Mouse (Mus musculus) CH12.LX (cell line): Measurements from ENCODE around the gene Gm42742. TPM values are rescaled to one million over a fixed set of nuclear protein-coding genes. Genes with fewer than 3 reads are reported as not detected.

Experiments used
- DNase-seq: peaks from one replicate; pipeline ENCODE4 v3.0.0-alpha.2; 2013; ENCODE audit errors: extremely low read depth
- H3K27ac ChIP-seq: 2 replicates; pipeline ENCODE4 v1.5.1; 2012; ENCODE audit warnings: low read depth, mild to moderate bottlenecking, control low read depth, moderate library complexity; ENCODE audit not compliant: insufficient read depth
- H3K27me3 ChIP-seq: replicated peaks from 2 replicates; pipeline ENCODE3; 2012; ENCODE audit warnings: inconsistent platforms
- H3K36me3 ChIP-seq, 2 experiments: replicated peaks in 1 of 2; 2 replicates each; pipeline versions ENCODE3 to v1.6.1; 2012; ENCODE audit warnings: inconsistent platforms in 1 of 2, low read length in 1 of 2, mild to moderate bottlenecking in 1 of 2, mixed read lengths in 1 of 2, moderate library complexity in 1 of 2; ENCODE audit not compliant: control insufficient read depth in 1 of 2, insufficient read depth in 1 of 2
- H3K4me1 ChIP-seq, 2 experiments: 2 replicates each; pipeline ENCODE4 v1.6.1; 2012; ENCODE audit warnings: inconsistent platforms in 1 of 2, moderate library complexity in 1 of 2; ENCODE audit not compliant: insufficient read depth in 2 of 2, control insufficient read depth in 1 of 2
- H3K4me2 ChIP-seq: 2 replicates; pipeline ENCODE4 v1.6.1; 2012; ENCODE audit warnings: low read depth, mild to moderate bottlenecking, control low read depth; ENCODE audit not compliant: poor library complexity, insufficient read depth, severe bottlenecking
- H3K4me3 ChIP-seq, 3 experiments: fragments of 150-350 bp in 1 of 3; sonication (generic) in 1 of 3; replicated peaks in 1 of 3; 2 replicates each; pipeline versions ENCODE3 to v1.5.1; 2011 to 2012; ENCODE audit warnings: low read depth in 2 of 3, low read length in 2 of 3, mild to moderate bottlenecking in 2 of 3, moderate library complexity in 2 of 3, control low read depth in 1 of 3, improper control_type of control experiment in 1 of 3, inconsistent platforms in 1 of 3, mixed read lengths in 1 of 3; ENCODE audit not compliant: poor library complexity in 1 of 3
- H3K79me2 ChIP-seq: replicated peaks from 2 replicates; pipeline ENCODE4 v1.6.1; 2012; ENCODE audit warnings: mild to moderate bottlenecking, moderate library complexity; ENCODE audit not compliant: control insufficient read depth, poor library complexity, insufficient read depth, severe bottlenecking; ENCODE audit errors: extremely low read depth
- H3K9ac ChIP-seq: 2 replicates; pipeline ENCODE4 v1.6.1; 2012; ENCODE audit warnings: low read depth, mild to moderate bottlenecking, control low read depth, moderate library complexity; ENCODE audit not compliant: insufficient read depth
- H3K9me3 ChIP-seq: replicated peaks from 2 replicates; pipeline ENCODE3; 2012; ENCODE audit warnings: low read length, inconsistent platforms, mixed read lengths
- BHLHE40 ChIP-seq: IDR thresholded peaks from 2 replicates; pipeline ENCODE4 v1.6.1; 2011; ENCODE audit warnings: mild to moderate bottlenecking, low read depth, low read length, improper control_type of control experiment
- E2F4 ChIP-seq: IDR thresholded peaks from 2 replicates; pipeline ENCODE4 v1.6.1; 2011; ENCODE audit warnings: low read depth, low read length, improper control_type of control experiment; ENCODE audit not compliant: insufficient replicate concordance
- HCFC1 ChIP-seq: IDR thresholded peaks from 2 replicates; pipeline ENCODE4 v1.6.1; 2012; ENCODE audit warnings: low read depth, mild to moderate bottlenecking, inconsistent platforms, low read length, improper control_type of control experiment
- JUND ChIP-seq: conservative IDR thresholded peaks from 2 replicates; pipeline ENCODE4 v1.6.1; 2011; ENCODE audit warnings: low read depth, low read length, improper control_type of control experiment
- MAX ChIP-seq: IDR thresholded peaks from 2 replicates; pipeline ENCODE4 v1.6.1; 2011; ENCODE audit warnings: low read length, improper control_type of control experiment
- MEF2A ChIP-seq: IDR thresholded peaks from 2 replicates; pipeline ENCODE4 v1.6.1; 2014; ENCODE audit warnings: low read depth, mild to moderate bottlenecking, inconsistent platforms, low read length, improper control_type of control experiment, borderline replicate concordance
- MYC ChIP-seq: IDR thresholded peaks from 2 replicates; pipeline ENCODE4 v1.6.1; 2011; ENCODE audit warnings: low read depth, mild to moderate bottlenecking, improper control_type of control experiment, low read length
- PAX5 ChIP-seq: IDR thresholded peaks from 2 replicates; pipeline ENCODE4 v1.6.1; 2012; ENCODE audit warnings: low read length, inconsistent platforms, mixed read lengths
- RAD21 ChIP-seq: IDR thresholded peaks from 2 replicates; pipeline ENCODE4 v1.6.1; 2011; ENCODE audit warnings: low read depth, mild to moderate bottlenecking, low read length, improper control_type of control experiment, moderate library complexity
- RCOR1 ChIP-seq: conservative IDR thresholded peaks from 2 replicates; pipeline ENCODE4 v1.6.1; 2012; ENCODE audit warnings: low read depth, mild to moderate bottlenecking, inconsistent platforms, low read length, improper control_type of control experiment
- TCF12 ChIP-seq: IDR thresholded peaks from 2 replicates; pipeline ENCODE4 v1.6.1; 2014; ENCODE audit warnings: low read depth, mild to moderate bottlenecking, inconsistent platforms, low read length, improper control_type of control experiment
- UBTF ChIP-seq: IDR thresholded peaks from 2 replicates; pipeline ENCODE4 v1.6.1; 2012; ENCODE audit warnings: low read depth, mild to moderate bottlenecking, inconsistent platforms, low read length, improper control_type of control experiment, moderate library complexity
- USF1 ChIP-seq: IDR thresholded peaks from 2 replicates; pipeline ENCODE4 v1.6.1; 2014; ENCODE audit warnings: low read depth, mild to moderate bottlenecking, inconsistent platforms, low read length, improper control_type of control experiment
- USF2 ChIP-seq: conservative IDR thresholded peaks from 2 replicates; pipeline ENCODE4 v1.6.1; 2011; ENCODE audit warnings: low read depth, low read length, improper control_type of control experiment
- dilution Hi-C: fragments of 300-500 bp; cut with MboI; formaldehyde crosslinking; loops from 2 replicates; pipeline ENCODE4 v1.14.3; 2020; ENCODE audit warnings: low sequenced_read_pairs; ENCODE audit not compliant: extremely low pct_unique_long_range_greater_than_20kb, extremely low pct_ligation_motif_present
- in situ Hi-C: fragments of 300-500 bp; cut with MboI; formaldehyde crosslinking; loops from 3 replicates; pipeline ENCODE4 v1.14.3; 2019; ENCODE audit warnings: low sequenced_read_pairs, low pct_ligation_motif_present, low pct_unique_long_range_greater_than_20kb, mixed read lengths
- polyA plus RNA-seq: library from polyadenylated mRNA; unstranded; fragments of >175 nt; gene quantifications from 2 replicates; pipeline ENCODE4 v1.2.1, GENCODE M21; 2012; ENCODE audit warnings: low read depth; ENCODE audit not compliant: insufficient read length
- total RNA-seq, 2 experiments: library from RNA; depleted of rRNA; stranded (reverse); fragments of 300-350 nt in 1 of 2; fragments of >200 nt in 1 of 2; gene quantifications; 2 replicates each; pipeline ENCODE4 v1.2.3; 2012 to 2014

Gene Gm42742
- total and polyA plus RNA-seq, 3 experiments, result 6.1 to 45.1 (median 16.0) TPM

DNA sequence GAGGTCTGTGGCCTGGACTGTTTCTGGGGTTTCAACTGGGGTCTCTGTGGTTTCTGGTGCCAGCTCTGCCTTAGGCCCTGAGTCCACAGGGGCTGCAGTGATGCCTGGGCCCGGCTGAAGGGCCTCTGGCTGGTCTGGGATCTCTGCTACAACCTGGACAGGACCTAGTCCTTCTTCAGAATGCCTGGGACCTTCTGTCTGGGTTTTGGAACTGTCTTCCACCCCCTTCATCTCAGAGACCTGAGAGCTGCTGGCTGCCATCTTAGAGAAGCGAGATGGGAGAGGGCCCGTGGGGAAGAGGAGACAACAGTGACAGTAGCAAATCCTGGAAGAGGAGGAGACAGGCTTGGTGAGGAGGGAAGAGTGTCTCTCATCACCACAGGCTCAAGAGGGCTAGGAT lies 866 bp downstream of the Gm42742 start:
- dilution Hi-C loops, result no loop called here
- Histone ChIP-seq H3K36me3 (peaks cover 21 to 65% of the 10 kb centered on the region in 2 experiments), H3K9ac (no peak overlapping the region)

DNA sequence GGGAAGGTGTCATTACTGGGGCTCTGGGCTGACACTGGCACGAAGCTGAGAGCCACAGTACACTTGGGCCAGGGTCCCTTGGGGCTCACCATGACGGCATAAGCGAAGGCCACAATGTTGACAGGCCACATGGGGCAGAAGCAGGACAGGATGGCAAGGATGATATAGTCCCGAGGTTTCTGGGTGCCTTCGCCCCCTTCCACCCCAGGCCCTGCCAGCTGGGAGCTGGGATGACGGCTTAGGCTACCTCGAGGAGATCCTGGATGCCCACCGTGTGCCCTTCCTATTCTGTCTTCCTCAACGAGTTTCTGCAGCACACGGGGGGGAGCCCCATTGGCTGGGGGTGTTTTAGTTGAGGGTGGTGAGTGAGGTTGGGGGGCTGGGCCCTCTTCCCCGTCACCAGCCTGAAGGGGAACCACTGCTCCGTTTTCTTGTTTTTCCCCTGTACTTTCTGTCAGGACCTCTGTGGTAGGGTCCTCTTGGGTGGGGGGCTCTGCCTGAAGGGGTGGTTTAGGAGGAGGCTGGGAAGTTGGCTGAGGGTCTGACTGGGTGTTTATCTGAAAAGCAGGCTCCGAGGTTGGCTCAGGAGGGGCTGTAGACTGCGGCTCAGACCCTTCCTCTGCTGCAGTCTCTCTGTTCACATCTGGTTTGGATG lies 1.5 kb downstream of the Gm42742 start:
- no peak for DNase-seq
- Histone ChIP-seq H3K4me1 (peaks cover 28 to 74% of the 10 kb centered on the region in 2 experiments), H3K9ac (no peak overlapping the region), H3K79me2 (peaks cover 13% of the 10 kb centered on the region), H3K36me3 (peaks cover 23 to 63% of the 10 kb centered on the region in 2 experiments), H3K27me3 (no peaks in the 10 kb centered on the region), H3K27ac (no peak overlapping the region), H3K9me3 (no peaks in the 10 kb centered on the region), H3K4me2 (no peak overlapping the region), H3K4me3 (no peak overlapping the region)
- no peak for TF ChIP-seq USF1
- TF ChIP-seq MEF2A, result no peak
- no peak for TF ChIP-seq MYC
- TF ChIP-seq USF2, result no peak
- no peak for TF ChIP-seq RCOR1
- TF ChIP-seq MAX, result no peak
- no peak for TF ChIP-seq PAX5
- TF ChIP-seq UBTF, result no peak
- no peak for TF ChIP-seq TCF12
- TF ChIP-seq RAD21, result no peak
- dilution Hi-C loops (no loop called here), in situ Hi-C loops (loop anchor here (5.0 to 10.0 kb wide), 2 partner anchors 57 to 315 kb away; partner anchors contain the start of gene Coro1a)

More for the DNA sequence above, 866 bp downstream of the Gm42742 start:
- no peak for DNase-seq
- no peak overlapping the region for H3K27ac ChIP-seq
- TF ChIP-seq BHLHE40 (no peak), RCOR1 (no peak), HCFC1 (no peak), JUND (no peak), E2F4 (no peak), MAX (no peak)
- peaks cover 26 to 72% of the 10 kb centered on the region in 2 experiments for H3K4me1 ChIP-seq
- no peaks in the 10 kb centered on the region for H3K9me3 ChIP-seq
- no peak overlapping the region for H3K4me2 ChIP-seq
- peaks cover 19% of the 10 kb centered on the region for H3K79me2 ChIP-seq
- H3K27me3 ChIP-seq, result no peaks in the 10 kb centered on the region
- in situ Hi-C loops, result loop anchor here (5.0 kb wide), 1 partner anchor 133 kb away; no protein-coding TSS in a partner anchor
- H3K4me3 ChIP-seq, result no peak overlapping the region
